ENCODE assay signal across 13 mouse cellular contexts in genomic region chr6:82913336-82914247, GRCm38 (mm10). TPM values are rescaled to one million over a fixed set of nuclear protein-coding genes. Genes with fewer than 3 reads are reported as not detected.
DNase-seq lines count a peak whose midpoint lies in the region; ATAC-seq lines count a peak whose summit lies in the region.
"Had no signal": no experiment of that assay in that cellular context is flagged by ENCODE, and none has a peak within 500 bp of the region (broad histone marks: within the 10 kb centered on the region; RNA-seq: fewer than 3 reads in every experiment).

No protein-coding gene starts in this region.

- H3K4me3 ChIP-seq in hindbrain, embryonic 11.5 days (ENCODE audit: low read depth, low read length), result no peak overlapping the region
- H3K4me3 ChIP-seq: neural tube, embryonic 12.5 days had no signal

- WGBS in hindbrain, embryonic 11.5 days, result 85% methylated on average over 28 of the region's 28 CpGs

- peak; percentile 11 to 20 for DNase-seq in adrenal gland, postnatal 36 days
- no peak for DNase-seq in adrenal gland, adult 18-20 months (ENCODE audit: low spot score in 2 of 2)
- DNase-seq in monocyte, adult 2 months (ENCODE audit: low read depth in 1 of 2, low spot score in 2 of 2), result peak; percentile 13 to 34
- peak; percentile 42 to 45 for DNase-seq in lung, postnatal 4 days
- DNase-seq in frontal cortex, postnatal 14 days (ENCODE audit: low spot score in 2 of 2), result no peak
- no peak for DNase-seq in layer of hippocampus, postnatal 14 days (ENCODE audit: low spot score in 2 of 2)
- no peak for DNase-seq in hindbrain, embryonic 11.5 days (ENCODE audit: low spot score)
- DNase-seq: cerebellum, postnatal 36 days had no signal

- H3K9ac ChIP-seq in hindbrain, embryonic 11.5 days (ENCODE audit: low read depth, low read length), result no peak overlapping the region
- H3K9ac ChIP-seq: neural tube, embryonic 12.5 days had no signal

- H3K4me1 ChIP-seq in hindbrain, embryonic 11.5 days (replicated peaks; ENCODE audit: control insufficient read depth, insufficient read depth, low read length), result no peaks in the 10 kb centered on the region
- H3K4me1 ChIP-seq: neural tube, embryonic 12.5 days had no signal

- no peaks in the 10 kb centered on the region for H3K9me3 ChIP-seq in hindbrain, embryonic 11.5 days (ENCODE audit: control insufficient read depth, low read length)
- H3K9me3 ChIP-seq: neural tube, embryonic 12.5 days had no signal

- H3K27me3 ChIP-seq in hindbrain, embryonic 11.5 days (ENCODE audit: control insufficient read depth, insufficient read depth, low read length), result no peaks in the 10 kb centered on the region
- H3K27me3 ChIP-seq: CH12.LX; neural tube, embryonic 12.5 days had no signal

- H3K4me2 ChIP-seq in hindbrain, embryonic 11.5 days (replicated peaks; ENCODE audit: low read depth, low read length), result no peak overlapping the region
- H3K4me2 ChIP-seq: neural tube, embryonic 12.5 days had no signal

- no peaks in the 10 kb centered on the region for H3K36me3 ChIP-seq in hindbrain, embryonic 11.5 days (ENCODE audit: control insufficient read depth, insufficient read depth, low read length)

- H3K27ac ChIP-seq in hindbrain, embryonic 11.5 days (ENCODE audit: low read depth, low read length), result no peak overlapping the region
- H3K27ac ChIP-seq: neural tube, embryonic 12.5 days had no signal

- no peak; the same call in 1 of the 2 replicates for ATAC-seq in monocyte, adult 5-6 weeks (replicated peaks; ENCODE audit: insufficient number of reproducible peaks, low FRiP score, low TSS enrichment, poor library complexity, severe bottlenecking)
- ATAC-seq in hindbrain, embryonic 11.5 days (ENCODE audit: low FRiP score), result no peak

RNA-seq across cellular contexts. Expression of gene Sema4f, which starts 26.0 kb away (rescaled TPM):
- under 1 TPM; 0.66 to 0.69 TPM for total RNA-seq in adrenal gland, postnatal 36 days (2021)
- total RNA-seq in adrenal gland, adult 18-20 months (2021), result under 1 TPM; 0.74 to 0.76 TPM
- total RNA-seq in monocyte, adult 5-6 weeks (2017), result not detected in 3 replicates
- total RNA-seq in layer of hippocampus, postnatal 14 days (2021), result 10 to 100 TPM; 43.4 to 44.2 TPM
- 1.7 and 2.0 TPM in 2 replicates for polyA plus RNA-seq in hindbrain, embryonic 11.5 days (2014; fragmentation: Nextera tagmentation; extraction: Ambion mirVana)

RNA-seq across cellular contexts. Expression of gene M1ap, which starts 33.1 kb away (rescaled TPM):
- under 1 TPM in 1 of 2 experiments, not detected in 1; 0.13 TPM for total RNA-seq in adrenal gland, postnatal 36 days (2021)
- not detected for total RNA-seq in adrenal gland, adult 18-20 months (2021)
- total RNA-seq in monocyte, adult 5-6 weeks (2017), result 1.8 TPM in 1 of 3 replicates, not detected in the others
- total RNA-seq in layer of hippocampus, postnatal 14 days (2021), result under 1 TPM in 1 of 2 experiments, not detected in 1; 0.44 TPM
- polyA plus RNA-seq in hindbrain, embryonic 11.5 days (2014; fragmentation: Nextera tagmentation; extraction: Ambion mirVana), result 0.22 TPM in 1 of 2 replicates, not detected in the other
- total RNA-seq: gastrocnemius, adult 8-10 months; left cerebral cortex, postnatal 10 days had no signal
- polyA plus RNA-seq: neural tube, embryonic 12.5 days had no signal

Comparison
In these comparisons a context has a peak if more than half of its experiments do, and no peak if none do; other contexts are left out.
1. DNase-seq: peak in adrenal gland, postnatal 36 days (2 of 2), monocyte, adult 2 months (2 of 2) and lung, postnatal 4 days (2 of 2); none in adrenal gland, adult 18-20 months (0 of 2), frontal cortex, postnatal 14 days (0 of 2), layer of hippocampus, postnatal 14 days (0 of 2) and hindbrain, embryonic 11.5 days (single experiment).
2. RNA of gene Sema4f, which starts 26.0 kb away (total RNA-seq): 43.4 to 44.2 TPM in layer of hippocampus, postnatal 14 days; 0.74 to 0.76 TPM in adrenal gland, adult 18-20 months, 0.66 to 0.69 TPM in adrenal gland, postnatal 36 days and not detected in monocyte, adult 5-6 weeks; every median in the first group is over 10 times any median in the second.